Mouse (Mus musculus) lung, adult 2 months (tissue): ENCODE data around the gene Gm44805.

Experiments used
- CTCF ChIP-seq: fragments of 200-500 bp; IDR thresholded peaks from 2 replicates; pipeline ENCODE4 v1.5.1; 2011; ENCODE audit warnings: mild to moderate bottlenecking, low read length, control low read depth; ENCODE audit not compliant: insufficient read depth
- POLR2A ChIP-seq: fragments of 200-500 bp; IDR thresholded peaks from 2 replicates; pipeline ENCODE4 v1.6.1; 2011; ENCODE audit warnings: low read depth, mild to moderate bottlenecking, control low read depth, low read length, borderline replicate concordance; ENCODE audit errors: extremely low read depth

DNA sequence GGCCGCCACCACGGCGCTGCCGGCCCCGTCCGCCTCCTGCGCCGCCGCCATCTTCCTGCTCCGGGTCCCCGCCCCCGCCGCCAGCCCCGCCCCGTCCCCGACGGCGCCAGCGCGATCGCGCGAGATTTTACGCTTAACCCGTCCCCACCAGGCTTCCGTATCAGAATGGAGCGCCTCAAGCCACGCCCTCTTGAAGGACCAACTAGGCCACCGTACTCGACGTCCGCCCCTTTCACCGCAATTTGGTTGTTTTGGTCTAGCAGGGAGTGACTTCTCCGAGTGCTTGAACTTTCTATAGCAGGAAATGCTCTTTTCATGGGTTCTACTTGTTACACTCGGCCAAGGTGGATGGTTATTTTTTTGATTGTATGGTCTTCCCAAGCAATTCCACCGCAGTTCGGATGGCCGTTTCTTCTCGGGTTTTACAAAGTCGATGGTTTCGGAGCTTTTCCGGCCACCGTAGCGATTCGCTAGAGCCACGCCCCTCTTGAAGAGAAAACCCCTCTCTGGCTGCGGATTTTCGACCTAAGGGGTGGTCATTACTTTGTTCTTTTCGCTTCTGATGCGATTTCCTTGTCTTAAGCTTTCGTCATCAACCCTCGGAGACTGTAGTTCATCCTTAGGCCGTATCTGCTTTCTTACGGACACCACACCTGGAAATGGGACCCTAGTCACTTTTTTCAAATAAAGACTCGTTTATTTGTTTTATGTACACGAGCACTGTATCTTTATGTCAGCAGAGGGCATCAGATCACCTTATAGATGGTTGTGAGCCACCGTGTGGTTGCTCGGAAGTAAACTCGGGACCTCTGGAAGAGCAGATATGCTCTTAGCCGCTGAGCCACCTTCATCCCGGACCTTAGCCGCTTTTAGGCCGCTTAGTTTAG lies 16.0 kb downstream of the Gm44805 start, which contains the start of gene Clptm1:
- peak; percentile 72; the same call in 1 of the 2 replicates for TF ChIP-seq POLR2A
- no peak for TF ChIP-seq CTCF
